Mouse (Mus musculus): Measurements from ENCODE around the gene Ctnna2. TPM values are rescaled to one million over a fixed set of nuclear protein-coding genes. Genes with fewer than 3 reads are reported as not detected.

Ctnna2 gene
- polyA plus RNA-seq, 1 experiment from 2014 or later, result 1.6 TPM

DNA sequence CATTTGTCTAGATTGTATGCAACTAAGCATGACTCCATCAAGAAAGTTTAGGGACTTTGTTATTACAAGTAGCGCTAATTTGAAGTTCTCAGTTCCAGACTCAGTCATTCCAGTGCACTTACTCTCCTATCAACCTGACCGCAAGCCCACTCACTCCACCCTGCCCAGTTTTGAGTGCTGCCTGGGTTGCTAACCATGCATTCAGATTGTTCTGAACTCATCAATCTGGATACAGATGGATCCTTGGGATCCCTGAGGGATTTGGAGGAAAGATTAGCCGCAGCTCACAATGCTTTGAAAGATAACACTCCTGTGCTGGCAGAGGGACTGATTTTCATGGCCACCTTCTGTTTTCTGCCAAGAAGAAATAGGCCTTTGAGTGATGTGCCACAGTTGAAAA lies 168.5 kb downstream of the Ctnna2 start:
- Histone ChIP-seq H3K9me3 (replicated peaks) (no peaks in the 10 kb centered on the region), H3K27ac (no peak overlapping the region), H3K27me3 (no peaks in the 10 kb centered on the region), H3K4me1 (replicated peaks) (no peaks in the 10 kb centered on the region), H3K4me2 (no peak overlapping the region), H3K36me3 (no peaks in the 10 kb centered on the region), H3K9ac (no peak overlapping the region), H3K4me3 (no peak overlapping the region)
- WGBS, result 76% methylated on average over 3 of the region's 3 CpGs
- ATAC-seq (replicated peaks; ENCODE audit: insufficient number of reproducible peaks, insufficient read depth, low FRiP score, low read depth), result no peak

DNA sequence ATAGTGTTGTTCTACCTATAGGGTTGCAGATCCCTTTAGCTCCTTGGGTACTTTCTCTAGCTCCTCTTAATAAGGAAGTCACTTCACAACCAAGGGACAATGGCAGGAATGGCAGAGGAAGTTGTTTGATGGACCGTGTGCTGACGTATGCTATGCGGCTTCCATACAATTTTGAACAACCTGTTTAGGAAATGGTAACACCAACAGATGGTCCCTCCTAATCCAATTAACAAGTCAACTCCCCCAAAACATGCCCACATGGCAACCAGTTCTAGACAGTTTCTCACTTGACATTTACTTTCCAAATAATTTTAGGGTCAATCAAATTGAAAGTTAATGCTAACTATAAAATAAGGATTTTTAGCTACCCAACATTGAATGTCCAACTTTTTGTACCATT lies 176.9 kb downstream of the Ctnna2 start:
- H3K4me3 ChIP-seq, result no peak overlapping the region
- no peaks in the 10 kb centered on the region for H3K36me3 ChIP-seq
- no peaks in the 10 kb centered on the region for H3K4me1 ChIP-seq (replicated peaks)
- ATAC-seq (replicated peaks; ENCODE audit: insufficient number of reproducible peaks, insufficient read depth, low FRiP score, low read depth), result no peak
- no peaks in the 10 kb centered on the region for H3K27me3 ChIP-seq
- H3K27ac ChIP-seq, result no peak overlapping the region
- H3K4me2 ChIP-seq, result no peak overlapping the region
- no peaks in the 10 kb centered on the region for H3K9me3 ChIP-seq (replicated peaks)
- no peak overlapping the region for H3K9ac ChIP-seq
- 83% methylated on average over 3 of the region's 3 CpGs for WGBS

DNA sequence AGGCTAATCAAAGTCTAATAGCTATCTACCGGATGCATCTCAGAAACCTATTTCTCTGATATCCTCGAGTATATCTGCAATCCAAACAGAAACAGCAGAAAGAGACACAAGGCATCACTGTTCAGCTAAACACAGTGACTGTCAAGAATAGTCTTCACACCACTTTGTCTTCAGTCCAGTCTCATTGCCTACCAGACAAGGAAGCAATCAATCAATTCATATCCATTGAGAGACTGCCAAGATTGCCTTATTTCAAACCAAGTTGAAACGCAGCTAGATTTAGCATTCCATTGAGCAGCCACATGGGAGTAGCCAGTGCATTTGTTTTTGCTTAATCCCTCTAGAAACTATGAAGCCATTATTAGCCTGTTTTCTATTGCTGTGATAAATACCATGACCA lies 196.2 kb downstream of the Ctnna2 start:
- no peak overlapping the region for H3K4me2 ChIP-seq
- no peak for ATAC-seq (replicated peaks; ENCODE audit: insufficient number of reproducible peaks, insufficient read depth, low FRiP score, low read depth)
- no peak overlapping the region for H3K4me3 ChIP-seq
- H3K27ac ChIP-seq, result no peak overlapping the region
- no peaks in the 10 kb centered on the region for H3K9me3 ChIP-seq (replicated peaks)
- 67% methylated on average over 3 of the region's 3 CpGs for whole genome bisulfite sequencing
- H3K27me3 ChIP-seq, result no peaks in the 10 kb centered on the region
- H3K4me1 ChIP-seq (replicated peaks), result no peaks in the 10 kb centered on the region
- H3K36me3 ChIP-seq, result no peaks in the 10 kb centered on the region
- H3K9ac ChIP-seq, result no peak overlapping the region

DNA sequence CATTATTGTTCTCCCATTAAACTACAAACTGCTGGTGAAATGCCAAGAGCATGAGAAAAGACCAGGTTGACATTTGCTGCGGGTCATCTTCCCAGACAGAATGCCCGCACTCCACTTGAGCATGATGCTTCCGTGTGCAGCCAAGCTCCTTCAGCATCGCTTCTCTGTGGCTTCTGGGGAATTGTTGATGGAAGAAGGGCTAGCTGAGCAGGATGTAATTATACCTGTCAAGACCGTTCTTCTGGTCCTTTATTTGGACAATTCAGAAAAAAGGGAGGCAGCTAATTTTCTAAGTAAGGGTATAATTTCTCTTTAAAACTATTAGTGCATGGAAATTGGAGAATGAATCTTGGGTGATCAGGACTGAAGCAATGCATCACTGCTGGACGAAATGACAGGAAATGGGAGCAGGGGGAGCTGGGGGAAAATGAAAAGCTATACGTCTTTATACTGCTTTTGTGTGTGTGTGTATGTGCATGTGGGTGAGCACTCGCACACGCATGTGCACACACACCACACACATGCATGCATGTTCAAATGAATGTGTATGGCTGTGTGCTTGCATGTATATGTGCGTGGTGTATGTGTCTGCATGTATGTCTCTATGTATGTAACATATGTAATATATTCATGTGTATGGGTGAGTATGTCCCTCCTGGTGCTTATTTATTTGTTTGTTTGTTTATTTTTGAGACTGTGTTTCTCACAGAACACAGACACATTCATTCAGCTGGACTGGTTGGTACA lies 211.0 kb downstream of the Ctnna2 start:
- H3K9me3 ChIP-seq (replicated peaks), result no peaks in the 10 kb centered on the region
- H3K27me3 ChIP-seq, result no peaks in the 10 kb centered on the region
- no peak for ATAC-seq (replicated peaks; ENCODE audit: insufficient number of reproducible peaks, insufficient read depth, low FRiP score, low read depth)
- no peak overlapping the region for H3K4me3 ChIP-seq
- no peak overlapping the region for H3K9ac ChIP-seq
- no peak overlapping the region for H3K4me2 ChIP-seq
- no peaks in the 10 kb centered on the region for H3K36me3 ChIP-seq
- H3K4me1 ChIP-seq (replicated peaks), result no peaks in the 10 kb centered on the region
- 75% methylated on average over 10 of the region's 10 CpGs for WGBS
- H3K27ac ChIP-seq, result no peak overlapping the region

DNA sequence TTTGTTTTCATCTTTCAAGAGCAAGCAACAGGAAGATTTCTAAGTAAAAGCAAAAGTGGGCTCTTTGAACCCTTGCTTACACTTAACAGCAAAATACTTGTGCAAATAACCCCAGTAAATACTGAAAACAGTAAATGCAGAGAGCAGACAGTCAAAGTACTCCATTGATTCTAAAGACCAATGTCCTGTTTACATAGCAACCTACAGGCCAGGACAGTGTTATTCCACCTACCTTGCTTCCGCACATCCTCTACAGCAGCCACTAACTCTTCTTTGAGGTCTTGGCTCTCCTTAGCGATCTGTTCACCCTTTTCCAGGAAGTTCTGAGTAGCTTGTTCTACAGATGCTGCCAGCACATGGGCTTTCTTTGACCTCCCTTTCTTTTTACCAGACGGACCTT lies 221.3 kb downstream of the Ctnna2 start:
- no peak overlapping the region for H3K4me3 ChIP-seq
- ATAC-seq (replicated peaks; ENCODE audit: insufficient number of reproducible peaks, insufficient read depth, low FRiP score, low read depth), result no peak

GRCm38 (mm10) chr6:77745426-77745825 lies 234.1 kb downstream of the Ctnna2 start:
- H3K4me3 ChIP-seq, result no peak overlapping the region
- 77% methylated on average over 5 of the region's 5 CpGs for WGBS
- no peaks in the 10 kb centered on the region for H3K9me3 ChIP-seq (replicated peaks)
- no peaks in the 10 kb centered on the region for H3K27me3 ChIP-seq
- H3K9ac ChIP-seq, result no peak overlapping the region
- no peaks in the 10 kb centered on the region for H3K4me1 ChIP-seq (replicated peaks)
- no peak overlapping the region for H3K27ac ChIP-seq
- H3K4me2 ChIP-seq, result no peak overlapping the region
- ATAC-seq (replicated peaks; ENCODE audit: insufficient number of reproducible peaks, insufficient read depth, low FRiP score, low read depth), result no peak
- no peaks in the 10 kb centered on the region for H3K36me3 ChIP-seq

More for the DNA sequence above, 221.3 kb downstream of the Ctnna2 start:
- Histone ChIP-seq H3K4me2 (no peak overlapping the region), H3K27me3 (no peaks in the 10 kb centered on the region), H3K9me3 (replicated peaks) (no peaks in the 10 kb centered on the region), H3K4me1 (replicated peaks) (no peaks in the 10 kb centered on the region), H3K36me3 (no peaks in the 10 kb centered on the region), H3K9ac (no peak overlapping the region), H3K27ac (no peak overlapping the region)
- 68% methylated on average over 3 of the region's 3 CpGs for WGBS

- no peak for ATAC-seq (replicated peaks; ENCODE audit: insufficient number of reproducible peaks, insufficient read depth, low FRiP score, low read depth)
- Histone ChIP-seq H3K9ac (no peak overlapping the region), H3K4me2 (no peak overlapping the region), H3K4me1 (replicated peaks) (no peaks in the 10 kb centered on the region), H3K9me3 (replicated peaks) (no peaks in the 10 kb centered on the region), H3K27me3 (no peaks in the 10 kb centered on the region), H3K27ac (no peak overlapping the region), H3K36me3 (no peaks in the 10 kb centered on the region), H3K4me3 (no peak overlapping the region)
These were observed 235.8 kb downstream of the Ctnna2 start for GRCm38 (mm10) chr6:77743651-77744050.

DNA sequence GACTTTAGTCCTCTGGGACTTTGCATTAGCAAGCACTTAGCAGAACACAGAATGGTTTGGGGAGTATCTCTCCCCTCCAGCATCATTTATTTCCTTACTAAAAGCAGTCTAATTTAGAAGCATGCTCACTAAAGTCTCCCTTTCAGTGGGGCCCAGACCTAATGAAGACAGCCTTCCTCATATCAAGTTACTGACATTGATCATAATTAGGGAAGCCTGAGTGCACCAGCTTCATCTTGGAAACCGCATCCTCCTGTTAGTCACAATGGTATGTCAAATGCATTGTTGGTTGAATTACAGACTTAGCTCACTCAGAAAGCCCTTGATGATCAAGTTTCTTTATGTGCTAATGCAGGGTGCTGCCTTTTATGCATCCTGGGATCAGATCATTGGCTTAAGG lies 236.5 kb downstream of the Ctnna2 start:
- ATAC-seq (replicated peaks; ENCODE audit: insufficient number of reproducible peaks, insufficient read depth, low FRiP score, low read depth), result no peak
- H3K4me2 ChIP-seq, result no peak overlapping the region
- H3K4me1 ChIP-seq (replicated peaks), result no peaks in the 10 kb centered on the region
- H3K9me3 ChIP-seq (replicated peaks), result no peaks in the 10 kb centered on the region
- H3K27me3 ChIP-seq, result no peaks in the 10 kb centered on the region
- H3K36me3 ChIP-seq, result no peaks in the 10 kb centered on the region
- no peak overlapping the region for H3K4me3 ChIP-seq
- H3K9ac ChIP-seq, result no peak overlapping the region
- H3K27ac ChIP-seq, result no peak overlapping the region
- WGBS, result 56% methylated on average over 1 of the region's 1 CpGs

DNA sequence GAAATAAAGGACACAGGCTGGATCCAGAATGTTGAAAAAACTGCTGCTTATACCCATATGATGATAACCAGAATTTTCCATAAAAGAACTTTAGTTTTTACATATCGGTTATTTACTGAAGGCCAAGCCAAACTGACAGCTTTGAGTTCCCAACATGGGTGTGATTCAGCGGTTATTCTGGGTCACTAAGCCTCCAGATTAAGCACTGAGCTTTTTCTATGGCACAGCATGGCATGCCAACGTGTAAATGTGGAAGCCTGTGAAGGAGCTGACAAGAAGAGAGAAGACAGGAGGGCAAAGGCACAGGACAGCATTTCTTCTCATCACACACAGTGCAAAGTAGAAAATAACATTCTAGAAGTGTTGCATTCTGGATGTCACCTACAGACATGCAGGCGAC lies 240.9 kb downstream of the Ctnna2 start:
- Histone ChIP-seq H3K4me1 (replicated peaks) (no peaks in the 10 kb centered on the region), H3K36me3 (no peaks in the 10 kb centered on the region), H3K27me3 (no peaks in the 10 kb centered on the region), H3K9ac (no peak overlapping the region), H3K9me3 (replicated peaks) (no peaks in the 10 kb centered on the region), H3K4me3 (no peak overlapping the region), H3K27ac (no peak overlapping the region), H3K4me2 (no peak overlapping the region)
- ATAC-seq (replicated peaks; ENCODE audit: insufficient number of reproducible peaks, insufficient read depth, low FRiP score, low read depth), result no peak
- 66% methylated on average over 4 of the region's 4 CpGs for WGBS

DNA sequence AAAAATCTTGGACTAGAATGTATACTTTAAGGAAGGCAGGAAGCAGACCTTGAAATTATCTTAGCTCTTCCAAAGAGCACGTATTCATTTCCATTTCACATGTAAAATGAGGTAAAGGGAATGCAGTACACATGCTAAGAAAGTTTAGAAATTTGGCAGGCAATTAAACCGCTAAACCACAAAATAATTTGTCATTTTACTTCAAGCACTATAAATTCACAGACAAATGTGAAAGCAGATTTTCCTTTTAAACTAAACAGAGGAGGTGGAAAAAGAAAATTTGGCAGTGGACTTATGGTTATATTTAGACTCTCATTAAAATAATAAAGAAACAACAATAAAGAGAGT lies 254.6 kb downstream of the Ctnna2 start:
- no peak for ATAC-seq (replicated peaks; ENCODE audit: insufficient number of reproducible peaks, insufficient read depth, low FRiP score, low read depth)
- Histone ChIP-seq H3K9ac (no peak overlapping the region), H3K36me3 (no peaks in the 10 kb centered on the region), H3K9me3 (replicated peaks) (no peaks in the 10 kb centered on the region), H3K27ac (no peak overlapping the region), H3K4me1 (replicated peaks) (no peaks in the 10 kb centered on the region), H3K4me3 (no peak overlapping the region), H3K4me2 (no peak overlapping the region), H3K27me3 (no peaks in the 10 kb centered on the region)
- WGBS, result 64% methylated on average over 2 of the region's 2 CpGs

DNA sequence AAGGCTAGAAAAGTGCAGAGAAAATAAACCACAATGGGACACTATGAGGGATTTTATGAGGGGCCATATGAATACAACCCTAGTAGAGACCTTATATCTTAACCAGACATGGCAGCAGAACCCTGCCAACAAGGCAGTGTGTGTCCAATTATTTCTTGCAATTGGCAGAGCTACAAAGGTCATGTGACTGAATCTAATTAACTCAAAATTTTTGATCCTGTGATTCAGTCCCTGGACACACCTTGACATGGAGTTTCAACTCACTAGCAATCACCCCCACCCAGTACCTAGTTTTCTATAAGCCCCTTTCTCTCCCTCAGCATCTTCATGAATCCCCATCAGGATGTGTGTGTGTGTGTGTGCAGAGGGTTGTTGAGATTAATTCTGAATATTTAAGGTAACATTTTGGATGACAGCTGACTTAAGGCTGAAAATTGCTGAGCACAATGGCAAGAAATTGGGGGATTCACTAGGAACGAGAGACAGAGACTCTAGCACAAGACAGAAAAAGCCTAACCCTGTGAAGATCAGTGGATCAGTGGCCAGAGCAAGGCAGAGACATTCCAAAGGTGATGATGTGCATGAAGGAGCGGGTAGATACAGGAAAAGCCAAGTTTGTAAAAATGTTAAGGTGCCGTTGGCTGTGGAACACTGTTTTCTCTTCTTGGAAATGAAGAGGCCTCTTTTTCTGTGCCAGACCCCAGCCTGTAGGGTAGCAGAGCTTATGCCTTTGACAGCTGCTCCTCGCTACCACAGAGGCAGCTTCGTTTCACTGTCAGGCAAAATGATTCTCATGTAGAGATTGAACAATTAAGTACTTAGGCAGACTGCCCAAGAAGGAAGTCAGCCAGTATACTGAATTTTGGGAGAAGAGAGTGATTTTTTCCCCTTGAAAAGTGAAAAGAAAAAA lies 255.2 kb downstream of the Ctnna2 start:
- no peak for ATAC-seq (replicated peaks; ENCODE audit: insufficient number of reproducible peaks, insufficient read depth, low FRiP score, low read depth)
- no peak overlapping the region for H3K27ac ChIP-seq

DNA sequence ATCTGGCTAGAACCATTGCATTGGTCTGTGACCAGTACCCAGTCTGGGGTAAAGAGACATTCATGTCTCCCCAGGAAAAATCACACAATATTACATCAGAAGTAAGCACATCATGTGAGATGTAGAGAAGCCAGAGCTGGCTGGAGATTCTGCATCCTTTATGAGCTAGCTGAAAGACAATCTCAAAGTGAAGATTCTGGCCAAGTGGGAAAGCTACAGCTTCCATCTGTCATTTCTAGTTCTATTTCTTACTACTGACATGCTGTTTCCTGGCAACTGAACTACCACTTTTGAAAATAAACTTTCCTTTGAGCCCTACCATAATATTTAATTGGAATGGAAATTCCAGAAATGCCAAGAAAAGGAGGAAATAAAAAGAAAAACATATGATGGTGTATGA lies 285.4 kb downstream of the Ctnna2 start:
- no peak overlapping the region for H3K4me3 ChIP-seq
- H3K4me2 ChIP-seq, result no peak overlapping the region
- no peak for ATAC-seq (replicated peaks; ENCODE audit: insufficient number of reproducible peaks, insufficient read depth, low FRiP score, low read depth)
- H3K27me3 ChIP-seq, result no peaks in the 10 kb centered on the region
- no peaks in the 10 kb centered on the region for H3K4me1 ChIP-seq (replicated peaks)
- no peaks in the 10 kb centered on the region for H3K36me3 ChIP-seq
- H3K9ac ChIP-seq, result no peak overlapping the region
- H3K27ac ChIP-seq, result no peak overlapping the region
- no peaks in the 10 kb centered on the region for H3K9me3 ChIP-seq (replicated peaks)

More for the DNA sequence above, 255.2 kb downstream of the Ctnna2 start:
- Histone ChIP-seq H3K4me2 (no peak overlapping the region), H3K9ac (no peak overlapping the region), H3K4me3 (no peak overlapping the region), H3K36me3 (no peaks in the 10 kb centered on the region), H3K9me3 (replicated peaks) (no peaks in the 10 kb centered on the region), H3K4me1 (replicated peaks) (no peaks in the 10 kb centered on the region), H3K27me3 (no peaks in the 10 kb centered on the region)
- WGBS, result 62% methylated on average over 5 of the region's 5 CpGs
